Mouse (Mus musculus): ENCODE data around the gene Aldh16a1.
"Not testable (repeated sequence)": the region's sequence is repeated elsewhere in the genome, so short reads cannot be mapped to it uniquely, and the experiment has no call there.

The Aldh16a1 gene

DNA sequence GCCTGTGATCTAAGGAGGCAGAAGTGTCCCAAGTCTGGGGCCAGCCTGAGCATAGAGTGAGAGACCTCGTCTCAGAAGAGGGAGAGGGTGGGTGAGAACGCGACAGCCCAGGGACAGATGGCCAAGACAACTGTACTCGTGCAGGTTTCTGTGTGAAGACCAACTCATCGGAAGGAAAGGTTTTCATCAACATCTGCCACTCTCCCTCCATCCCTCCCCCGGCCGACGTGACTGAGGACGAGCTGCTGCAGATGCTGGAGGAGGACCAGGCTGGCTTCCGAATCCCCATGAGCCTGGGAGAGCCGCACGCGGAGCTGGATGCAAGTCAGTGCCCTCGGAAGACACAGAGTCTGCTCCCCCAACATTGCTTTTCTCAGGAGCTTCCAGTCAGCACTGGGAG is 3.1 kb upstream of the Aldh16a1 start:
- no peak for DNase-seq (ENCODE audit: low read depth)

DNA sequence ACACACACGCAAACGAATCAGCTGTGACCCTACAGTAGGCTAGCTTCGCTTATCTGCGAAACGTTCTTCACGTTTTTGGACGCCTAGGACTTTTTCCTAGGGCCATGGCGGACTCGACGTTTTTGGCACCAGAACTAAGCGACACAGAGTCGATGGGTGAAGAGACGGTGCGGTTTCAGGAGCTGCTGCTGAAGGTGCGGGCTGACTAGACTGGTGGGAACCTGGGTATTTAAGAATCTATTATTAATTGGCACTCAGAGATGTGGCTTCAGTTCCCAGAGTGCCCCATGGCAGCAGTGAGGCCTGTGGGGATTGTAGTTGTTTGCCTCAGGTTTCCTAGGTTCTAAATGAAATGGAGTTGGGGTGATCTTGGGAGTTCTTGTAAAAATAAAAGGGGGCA is 1.8 kb upstream of the Aldh16a1 start:
- DNase-seq (ENCODE audit: low read depth), result no peak

DNA sequence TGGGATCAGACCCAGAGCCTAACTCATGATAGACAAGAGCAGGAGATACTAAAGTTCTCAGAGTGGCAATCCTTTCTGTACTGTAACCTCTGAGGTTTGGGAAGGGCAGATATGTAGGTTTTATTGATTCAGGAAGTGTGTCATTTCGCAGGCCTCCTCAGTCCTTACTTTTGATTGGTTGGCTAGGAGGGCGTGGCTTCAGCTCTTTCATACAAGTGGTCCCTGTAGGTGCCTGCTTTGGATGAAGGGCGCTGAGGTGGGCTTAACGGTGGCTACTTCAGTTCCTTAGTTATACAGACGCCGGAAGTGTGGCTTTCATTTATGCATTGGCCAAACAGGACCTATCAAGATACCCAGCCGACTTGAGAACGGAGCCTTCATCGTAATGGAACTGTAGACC is 1.2 kb upstream of the Aldh16a1 start:
- DNase-seq (ENCODE audit: low read depth), result no peak

DNA sequence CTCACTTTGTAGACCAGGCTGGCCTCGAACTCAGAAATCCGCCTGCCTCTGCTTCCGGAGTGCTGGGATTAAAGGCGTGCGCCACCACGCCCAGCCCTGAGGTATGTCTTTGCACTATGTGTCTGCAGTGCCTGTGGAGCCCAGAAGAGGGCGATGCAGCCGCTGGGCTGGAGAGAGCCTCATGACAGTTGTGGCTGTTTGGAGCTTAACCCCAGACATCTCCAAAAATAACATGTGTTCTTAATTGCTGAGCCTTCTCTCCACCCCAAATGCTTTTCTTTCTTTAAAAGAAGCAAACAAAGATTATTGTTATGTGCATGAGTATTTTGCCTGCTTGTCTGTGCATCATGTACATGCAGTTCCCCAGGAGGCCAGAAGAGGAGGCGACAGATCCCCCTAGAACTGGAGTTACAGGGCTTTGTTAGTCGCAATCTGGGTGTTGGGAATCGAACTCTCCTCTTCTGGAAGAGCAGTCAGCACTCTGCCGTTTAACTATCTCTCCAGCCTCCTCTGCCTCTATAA is 670 bp upstream of the Aldh16a1 start:
- DNase-seq (ENCODE audit: low read depth), result no peak

- DNase-seq (ENCODE audit: low read depth), result no peak
These were observed 798 bp downstream of the Aldh16a1 start for GRCm38 (mm10) chr7:45153586-45153985.

DNA sequence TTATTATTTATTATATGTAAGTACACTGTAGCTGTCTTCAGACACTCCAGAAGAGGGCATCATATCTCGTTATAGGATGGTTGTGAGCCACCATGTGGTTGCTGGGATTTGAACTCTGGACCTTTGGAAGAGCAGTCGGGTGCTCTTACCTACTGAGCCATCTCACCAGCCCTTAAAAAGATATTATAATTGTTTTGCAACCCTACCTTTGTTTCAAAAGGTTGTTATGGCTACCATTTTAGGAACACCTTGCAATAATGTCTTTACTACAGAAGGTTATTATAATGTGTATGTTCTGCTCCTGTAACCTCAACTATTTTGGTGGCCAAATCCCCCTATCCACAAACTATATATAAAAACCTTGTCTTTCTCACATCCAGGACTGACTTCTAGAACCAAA is 1.3 kb downstream of the Aldh16a1 start:
- DNase-seq (ENCODE audit: low read depth), result not testable (repeated sequence)

DNA sequence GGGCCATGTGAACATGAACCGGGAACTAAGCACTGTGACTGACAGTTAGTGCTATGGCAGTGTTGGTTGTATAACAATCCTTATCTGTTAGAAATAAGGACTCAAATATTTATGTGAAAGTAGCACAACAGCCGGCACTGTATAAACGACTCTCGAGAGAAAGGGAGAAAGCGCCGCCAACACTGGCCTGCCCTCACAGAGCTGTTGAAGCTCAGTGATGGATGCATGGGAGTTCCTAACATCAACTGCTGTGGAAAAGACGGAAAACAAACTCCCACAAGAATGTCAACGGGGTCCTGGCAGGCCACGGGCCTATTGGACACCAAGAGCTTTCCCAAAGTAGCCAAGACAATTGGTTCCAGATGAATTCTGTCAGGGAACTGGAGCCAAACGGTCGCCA is 3.1 kb downstream of the Aldh16a1 start:
- DNase-seq (ENCODE audit: low read depth), result peak; percentile 74

GRCm38 (mm10) chr7:45150321-45150720 is 4.1 kb downstream of the Aldh16a1 start:
- no peak for DNase-seq (ENCODE audit: low read depth)

- no peak for DNase-seq (ENCODE audit: low read depth)
These were observed 4.8 kb downstream of the Aldh16a1 start for GRCm38 (mm10) chr7:45149545-45149944.

DNA sequence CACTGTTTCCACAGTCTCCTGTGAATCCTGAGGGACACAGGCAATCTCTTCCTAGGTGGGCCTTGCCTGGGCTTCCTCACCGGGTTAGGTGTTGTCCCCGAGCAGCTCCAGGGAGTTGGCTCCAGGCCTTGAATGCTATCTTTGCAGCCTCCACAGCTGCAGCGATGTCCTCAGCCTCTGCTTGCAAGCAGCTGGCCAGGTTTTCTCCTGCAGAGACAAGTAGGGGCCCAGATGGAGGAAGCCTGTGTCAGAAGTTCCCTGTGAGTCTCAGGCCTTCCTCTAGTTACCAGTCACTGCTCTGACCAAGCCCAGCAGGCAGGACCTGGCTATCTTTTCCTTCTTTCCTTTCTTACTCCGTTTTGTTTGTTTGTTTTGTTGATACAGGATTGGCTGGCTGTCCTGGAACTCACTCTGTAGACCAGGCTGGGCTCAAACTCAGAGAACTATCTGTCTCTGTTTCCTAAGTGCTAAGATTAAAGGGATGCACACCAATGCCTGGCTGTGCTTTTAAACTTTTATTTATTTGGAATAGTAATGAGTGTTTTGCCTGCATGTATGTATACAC is 5.8 kb downstream of the Aldh16a1 start:
- no peak for DNase-seq (ENCODE audit: low read depth)

DNA sequence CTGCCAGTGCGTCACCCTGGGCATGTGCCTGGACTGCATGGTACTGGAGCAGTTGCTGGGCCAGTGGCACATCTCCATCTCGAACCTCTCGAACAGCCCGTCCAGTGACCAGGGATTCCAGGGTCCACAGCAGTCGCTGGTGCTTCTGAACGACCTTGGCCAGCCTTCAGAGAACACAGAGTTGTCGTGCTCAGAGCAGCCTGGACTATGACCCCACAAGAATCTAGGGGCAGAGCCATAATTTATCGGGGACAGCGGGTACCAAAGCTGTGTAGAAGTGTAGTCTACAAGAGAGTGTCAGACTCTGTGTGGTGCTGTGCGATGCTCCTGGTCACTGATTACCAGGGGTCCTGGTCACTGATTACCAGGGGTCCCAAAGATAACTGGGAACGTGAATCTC is 6.5 kb downstream of the Aldh16a1 start:
- DNase-seq (ENCODE audit: low read depth), result no peak

- DNase-seq (ENCODE audit: low read depth), result no peak
These were observed 7.1 kb downstream of the Aldh16a1 start for GRCm38 (mm10) chr7:45147267-45147666.

DNA sequence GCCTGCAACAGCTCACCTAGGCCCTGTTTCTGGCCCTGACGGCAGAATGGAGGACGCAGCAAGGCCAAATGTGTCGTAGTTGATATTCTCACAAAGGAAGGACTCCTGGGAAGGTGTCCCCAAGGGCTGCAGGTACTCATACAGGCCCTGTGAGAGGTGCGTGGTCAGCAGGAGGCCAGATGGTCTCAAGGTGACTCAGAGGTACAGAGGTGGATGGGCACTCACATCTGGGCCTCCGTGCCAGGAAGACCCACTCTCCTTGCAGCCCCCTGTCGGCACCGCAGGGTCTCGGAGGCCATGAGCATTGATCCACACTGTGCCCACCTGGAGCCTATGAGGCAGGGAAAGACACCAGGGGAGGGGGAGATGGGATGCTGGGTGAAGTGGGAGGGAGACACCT is 8.9 kb downstream of the Aldh16a1 start:
- no peak for DNase-seq (ENCODE audit: low read depth)

- no peak for DNase-seq (ENCODE audit: low read depth)
These were observed 9.8 kb downstream of the Aldh16a1 start for GRCm38 (mm10) chr7:45144368-45145174.

DNA sequence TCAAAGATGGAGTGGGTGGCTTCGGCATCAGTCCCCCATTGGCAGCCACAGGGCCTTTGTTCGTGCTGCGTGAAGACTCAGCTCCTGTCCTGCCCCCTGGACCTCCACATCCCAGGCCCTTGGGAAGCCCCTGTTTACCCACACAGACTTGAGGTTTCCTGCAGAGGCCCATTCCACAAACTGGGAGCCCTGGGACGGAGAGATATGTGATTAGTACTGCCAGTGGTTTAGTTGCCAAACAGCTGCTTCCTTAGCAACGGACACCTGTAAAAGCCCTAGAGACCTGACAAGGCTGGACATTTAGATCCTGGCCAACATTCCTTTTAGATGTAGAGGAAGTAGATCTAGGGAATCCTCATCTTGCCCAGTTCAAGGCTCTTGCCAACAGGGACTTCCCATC is 12.5 kb downstream of the Aldh16a1 start:
- no peak for DNase-seq (ENCODE audit: low read depth)

- DNase-seq (ENCODE audit: low read depth), result no peak
These were observed 13.1 kb downstream of the Aldh16a1 start for GRCm38 (mm10) chr7:45141319-45141718.

DNA sequence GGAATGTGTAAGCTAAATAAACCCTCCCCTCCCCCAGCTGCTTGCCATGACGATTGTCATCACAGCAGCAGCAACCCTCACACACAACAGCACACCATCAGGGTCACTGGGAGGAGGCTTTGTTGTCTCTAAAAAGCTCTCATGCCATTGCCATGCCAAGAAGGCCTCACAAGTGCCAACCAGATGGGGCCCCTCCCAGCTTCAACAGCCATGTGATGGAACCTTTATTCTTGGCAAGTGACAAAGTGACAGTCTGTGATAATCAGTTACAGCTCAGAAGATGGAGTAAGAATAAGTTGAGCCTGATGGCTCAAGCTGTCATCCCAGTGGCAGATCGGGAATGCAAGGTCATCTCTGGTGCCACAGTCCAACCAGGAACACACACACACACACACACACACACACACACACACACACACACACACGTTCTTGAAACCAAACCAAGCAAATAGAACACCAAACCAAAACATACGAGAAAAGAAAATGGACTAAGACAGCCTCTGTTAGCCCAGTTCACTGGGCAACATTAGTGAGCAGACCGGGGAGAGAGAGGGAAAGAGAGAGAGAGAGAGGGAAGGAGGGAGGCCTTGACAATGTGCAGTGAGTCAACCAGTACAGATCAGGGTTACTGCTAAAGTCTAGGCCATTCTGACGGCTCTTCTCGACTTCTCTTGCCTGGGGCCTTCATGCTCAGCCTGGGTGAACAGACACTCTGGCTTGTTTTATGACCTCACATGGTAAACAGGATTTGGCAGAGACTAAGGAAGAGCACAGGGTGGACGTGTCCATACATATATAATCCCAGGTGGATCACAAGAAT is 14.3 kb downstream of the Aldh16a1 start:
- no peak for DNase-seq (ENCODE audit: low read depth)

DNA sequence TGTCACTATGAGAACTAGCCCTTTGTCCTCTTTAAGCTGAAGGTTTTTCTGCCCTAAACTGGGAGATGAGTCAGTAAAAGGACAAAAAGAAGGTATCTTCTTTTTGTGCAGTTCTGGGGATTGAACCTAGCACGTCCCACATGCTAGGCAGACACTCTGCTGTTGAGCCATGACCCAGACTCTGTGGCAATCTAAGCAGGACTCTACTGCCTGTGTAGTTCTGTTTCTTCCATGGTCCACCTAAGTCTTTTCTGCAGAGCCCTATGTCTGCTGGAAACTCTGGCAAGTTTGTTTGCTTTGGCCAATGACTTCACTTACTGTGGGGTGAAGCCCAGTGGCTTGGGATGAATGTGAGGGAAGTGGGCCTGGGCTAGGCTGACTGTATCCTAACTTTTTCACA is 16.0 kb downstream of the Aldh16a1 start:
- no peak for DNase-seq (ENCODE audit: low read depth)

DNA sequence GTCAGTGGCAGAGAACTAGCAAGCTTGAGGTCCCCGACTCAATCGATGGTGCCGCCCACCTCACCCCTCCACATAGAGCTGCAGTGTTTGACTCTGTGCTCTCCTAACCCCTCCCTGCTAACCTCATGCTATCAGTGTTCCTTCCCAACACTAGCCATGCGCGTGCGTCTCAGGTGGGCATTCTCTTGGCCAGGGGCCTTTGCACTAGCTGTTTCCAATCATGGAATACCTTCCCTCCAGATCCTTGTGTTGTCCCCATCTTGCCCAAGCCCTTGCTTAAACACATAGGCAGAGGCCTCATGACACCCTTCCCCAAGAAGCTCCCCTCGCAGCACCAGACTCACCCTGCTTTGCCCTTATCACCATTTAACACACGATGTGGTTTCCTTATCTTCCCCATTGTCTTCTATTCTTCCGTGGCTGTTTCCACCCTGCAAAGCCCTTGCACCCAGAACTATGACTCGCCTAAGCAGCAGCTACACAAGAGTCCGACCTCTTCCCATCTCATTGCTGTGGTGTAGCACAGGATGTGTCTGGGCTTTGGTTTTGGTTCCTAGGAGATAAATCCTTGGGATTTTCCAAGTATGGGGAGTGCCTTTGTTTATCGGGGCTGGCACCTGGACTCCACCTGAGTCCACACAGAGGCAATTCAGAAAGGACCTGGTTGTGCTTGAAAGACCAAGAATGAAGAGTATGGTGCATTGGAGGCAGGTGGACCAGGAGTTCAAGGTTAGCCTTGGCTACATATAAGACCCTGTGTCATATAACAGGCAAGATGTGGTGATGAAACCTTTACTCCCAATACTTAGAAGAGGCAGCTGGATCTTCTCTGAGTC is 17.0 kb downstream of the Aldh16a1 start:
- DNase-seq (ENCODE audit: low read depth), result no peak

DNA sequence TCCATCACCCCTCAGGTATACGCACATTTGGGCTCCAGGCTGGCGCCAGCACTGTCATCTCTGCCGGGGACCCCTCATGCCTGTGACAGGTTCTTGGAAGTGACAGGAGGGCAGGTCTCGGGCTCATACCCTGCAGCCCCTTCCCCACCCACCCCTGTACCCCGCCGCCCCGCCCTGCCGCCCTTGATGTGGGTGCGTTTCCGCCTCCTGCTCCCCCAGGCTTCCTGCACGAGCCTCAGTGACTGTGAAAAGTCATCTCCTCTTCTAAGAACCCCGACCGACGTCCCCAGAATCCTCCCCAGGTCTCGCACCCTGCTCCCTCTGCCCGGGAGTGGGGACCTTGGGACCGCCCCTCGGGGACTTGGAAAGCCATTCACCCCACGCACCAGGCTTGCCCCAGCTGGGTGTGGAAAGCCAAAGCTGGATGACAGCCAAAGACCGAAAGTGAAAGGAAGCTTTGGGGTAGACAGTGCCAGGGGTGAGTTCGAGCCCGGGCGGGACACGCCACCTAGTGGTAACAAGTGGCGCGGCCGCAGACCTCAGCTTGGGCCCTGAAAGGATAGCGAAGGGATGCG is 18.3 kb downstream of the Aldh16a1 start, which contains the start of the genes Gm45713 and Flt3l:
Gm45713 (minus strand) TSS at position 239 of the 575 bp plus-strand sequence.
Flt3l (minus strand) TSS at position 440 of the 575 bp plus-strand sequence.
- DNase-seq (ENCODE audit: low read depth), result peak; percentile 68

DNA sequence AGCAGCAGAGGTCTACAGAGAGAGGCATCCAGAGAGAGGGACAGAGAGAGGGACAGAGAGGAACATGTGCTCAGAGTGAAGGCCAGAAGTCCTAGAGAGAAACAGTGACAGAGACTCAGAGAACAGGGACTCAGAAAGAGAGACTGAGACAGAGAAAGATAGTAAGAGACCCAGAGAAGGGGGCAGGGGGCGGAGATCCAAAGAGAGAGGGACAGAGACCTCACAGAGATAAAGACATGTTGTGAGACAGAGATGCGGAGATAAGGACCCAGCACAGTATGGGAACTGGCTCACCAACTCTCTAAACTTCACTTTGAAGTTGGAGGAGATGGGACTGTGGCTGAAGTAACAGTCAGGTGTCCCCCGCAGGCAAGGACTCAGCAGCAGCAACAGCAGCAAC is 19.0 kb downstream of the Aldh16a1 start:
- DNase-seq (ENCODE audit: low read depth), result no peak
